Comparison of ENCODE assay signal across 8 mouse cellular contexts in genomic region chr4:133040241-133040904, GRCm38 (mm10). TPM values are rescaled to one million over a fixed set of nuclear protein-coding genes. Genes with fewer than 3 reads are reported as not detected.
DNase-seq lines count a peak whose midpoint lies in the region; ATAC-seq and TF ChIP-seq lines count a peak whose summit lies in the region.

No protein-coding gene starts in this region.

- no peaks in the 10 kb centered on the region for H3K9me3 ChIP-seq in forebrain, embryonic 10.5 days
- no peaks in the 10 kb centered on the region for H3K9me3 ChIP-seq in forebrain, embryonic 11.5 days (ENCODE audit: control insufficient read depth, low read length)
- H3K9me3 ChIP-seq in lung, embryonic 14.5 days (ENCODE audit: low read depth, low read length) = no peaks in the 10 kb centered on the region
- no peaks in the 10 kb centered on the region for H3K9me3 ChIP-seq in intestine, embryonic 16.5 days (ENCODE audit: control insufficient read depth, low read length)
- H3K9me3 ChIP-seq in neural tube, embryonic 15.5 days (replicated peaks) = no peaks in the 10 kb centered on the region

- H3K27ac ChIP-seq in forebrain, embryonic 10.5 days = peak overlapping the region; percentile 89; the same call in 1 of the 2 replicates
- H3K27ac ChIP-seq in forebrain, embryonic 11.5 days (ENCODE audit: low read depth, low read length) = no peak overlapping the region
- peak overlapping the region; percentile 97; the same call in 1 of the 2 replicates for H3K27ac ChIP-seq in lung, embryonic 14.5 days (ENCODE audit: low read depth)
- no peak overlapping the region for H3K27ac ChIP-seq in intestine, embryonic 16.5 days (ENCODE audit: low read length)
- H3K27ac ChIP-seq in neural tube, embryonic 15.5 days (replicated peaks) = no peak overlapping the region; the same call in 1 of the 2 replicates

- no peak for DNase-seq in forebrain, embryonic 10.5 days (ENCODE audit: extremely low spot score, low spot score)
- no peak for DNase-seq in forebrain, embryonic 11.5 days (ENCODE audit: low spot score)
- no peak for DNase-seq in lung, embryonic 14.5 days
- no peak for DNase-seq in lung, adult 18-20 months
- no peak for DNase-seq in left cerebral cortex, adult 18-20 months (ENCODE audit: low spot score in 2 of 2)
- DNase-seq in retina, postnatal 1 day = no peak

- no peak overlapping the region for H3K9ac ChIP-seq in forebrain, embryonic 11.5 days (ENCODE audit: low read length)
- peak overlapping the region; percentile 76 for H3K9ac ChIP-seq in lung, embryonic 14.5 days
- H3K9ac ChIP-seq in intestine, embryonic 16.5 days (ENCODE audit: low read depth, low read length) = no peak overlapping the region
- peak overlapping the region; percentile 7; the same call in 1 of the 2 replicates for H3K9ac ChIP-seq in neural tube, embryonic 15.5 days (replicated peaks)

- peaks cover 89% of the 10 kb centered on the region for H3K4me1 ChIP-seq in forebrain, embryonic 10.5 days
- peaks cover 52% of the 10 kb centered on the region for H3K4me1 ChIP-seq in forebrain, embryonic 11.5 days (replicated peaks; ENCODE audit: control insufficient read depth, insufficient read depth, low read length)
- peaks cover 70% of the 10 kb centered on the region for H3K4me1 ChIP-seq in lung, embryonic 14.5 days (ENCODE audit: insufficient read depth)
- H3K4me1 ChIP-seq in intestine, embryonic 16.5 days (ENCODE audit: control insufficient read depth, insufficient read depth, low read length) = peaks cover 68% of the 10 kb centered on the region
- peaks cover 90% of the 10 kb centered on the region for H3K4me1 ChIP-seq in neural tube, embryonic 15.5 days

- ATAC-seq in forebrain, embryonic 11.5 days (replicated peaks; ENCODE audit: low FRiP score) = no peak
- no peak for ATAC-seq in lung, embryonic 14.5 days (ENCODE audit: insufficient read depth)
- no peak for ATAC-seq in intestine, embryonic 16.5 days
- ATAC-seq in neural tube, embryonic 15.5 days (ENCODE audit: low FRiP score) = no peak

- 17% methylated on average over 14 of the region's 14 CpGs for WGBS in forebrain, embryonic 10.5 days
- 26% methylated on average over 14 of the region's 14 CpGs for WGBS in forebrain, embryonic 11.5 days
- WGBS in lung, embryonic 14.5 days = 44% methylated on average over 14 of the region's 14 CpGs
- WGBS in intestine, embryonic 16.5 days = 59% methylated on average over 14 of the region's 14 CpGs
- 41% methylated on average over 14 of the region's 14 CpGs for WGBS in neural tube, embryonic 15.5 days

- H3K4me2 ChIP-seq in forebrain, embryonic 11.5 days (ENCODE audit: low read depth, low read length, severe bottlenecking) = no peak overlapping the region
- peak overlapping the region; percentile 100 for H3K4me2 ChIP-seq in lung, embryonic 14.5 days
- peak overlapping the region; percentile 100 for H3K4me2 ChIP-seq in intestine, embryonic 16.5 days (ENCODE audit: low read depth, low read length)
- peak overlapping the region; percentile 99 for H3K4me2 ChIP-seq in neural tube, embryonic 15.5 days

- peak overlapping the region; percentile 72 for H3K4me3 ChIP-seq in forebrain, embryonic 10.5 days
- H3K4me3 ChIP-seq in forebrain, embryonic 11.5 days (ENCODE audit: low read depth, low read length) = no peak overlapping the region
- H3K4me3 ChIP-seq in lung, embryonic 14.5 days (ENCODE audit: low read depth, low read length) = peak overlapping the region; percentile 64
- peak overlapping the region; percentile 66 for H3K4me3 ChIP-seq in intestine, embryonic 16.5 days (ENCODE audit: low read length)
- H3K4me3 ChIP-seq in neural tube, embryonic 15.5 days (replicated peaks) = peak overlapping the region; percentile 53; the same call in 1 of the 2 replicates

- H3K36me3 ChIP-seq in forebrain, embryonic 10.5 days (replicated peaks) = no peaks in the 10 kb centered on the region
- no peaks in the 10 kb centered on the region for H3K36me3 ChIP-seq in forebrain, embryonic 11.5 days (ENCODE audit: control insufficient read depth, insufficient read depth, low read length)
- peaks cover 4% of the 10 kb centered on the region; the same call in 1 of the 2 replicates for H3K36me3 ChIP-seq in lung, embryonic 14.5 days (ENCODE audit: insufficient read depth)
- H3K36me3 ChIP-seq in intestine, embryonic 16.5 days (ENCODE audit: control insufficient read depth, insufficient read depth, low read length) = no peaks in the 10 kb centered on the region
- H3K36me3 ChIP-seq in neural tube, embryonic 15.5 days = no peaks in the 10 kb centered on the region

- TF ChIP-seq CTCF in lung, embryonic 14.5 days (IDR thresholded peaks at IDR 0.05; ENCODE audit: low read depth) = no peak

- peaks cover 74% of the 10 kb centered on the region for H3K27me3 ChIP-seq in forebrain, embryonic 10.5 days (ENCODE audit: poor library complexity, severe bottlenecking)
- peaks cover 24% of the 10 kb centered on the region for H3K27me3 ChIP-seq in forebrain, embryonic 11.5 days (ENCODE audit: control insufficient read depth, insufficient read depth, low read length)
- no peaks in the 10 kb centered on the region for H3K27me3 ChIP-seq in lung, embryonic 14.5 days (ENCODE audit: insufficient read depth, low read length)
- no peaks in the 10 kb centered on the region for H3K27me3 ChIP-seq in intestine, embryonic 16.5 days (replicated peaks; ENCODE audit: control insufficient read depth, insufficient read depth, low read length)
- H3K27me3 ChIP-seq in neural tube, embryonic 15.5 days (replicated peaks) = no peaks in the 10 kb centered on the region

RNA-seq across cellular contexts. Expression of gene Ahdc1, which starts 29.3 kb away (rescaled TPM):
- 5.8 and 7.4 TPM in 2 replicates for polyA plus RNA-seq in forebrain, embryonic 10.5 days (2016; fragmentation: Nextera tagmentation; extraction: Ambion mirVana)
- 5.5 and 7.5 TPM in 2 replicates for polyA plus RNA-seq in forebrain, embryonic 11.5 days (2014; fragmentation: Nextera tagmentation; extraction: Ambion mirVana)
- polyA plus RNA-seq in lung, embryonic 14.5 days (2014; fragmentation: Nextera tagmentation; extraction: Ambion mirVana) = 10.2 and 10.5 TPM in 2 replicates
- polyA plus RNA-seq in intestine, embryonic 16.5 days (2015; fragmentation: Nextera tagmentation; extraction: Ambion mirVana) = 5.3 and 5.7 TPM in 2 replicates
- polyA plus RNA-seq in neural tube, embryonic 15.5 days (2015; fragmentation: Nextera tagmentation; extraction: Ambion mirVana) = 11.0 TPM in 2 replicates
- 100 to 1,000 TPM; 108 to 121 TPM for total RNA-seq in left cerebral cortex, adult 18-20 months (2021)

Comparison
In these comparisons a context has a peak if more than half of its experiments do, and no peak if none do; other contexts are left out.
1. H3K27ac ChIP-seq: peak in forebrain, embryonic 10.5 days (single experiment) and lung, embryonic 14.5 days (single experiment); none in forebrain, embryonic 11.5 days (single experiment), intestine, embryonic 16.5 days (single experiment) and neural tube, embryonic 15.5 days (single experiment).
2. H3K9ac ChIP-seq: peak in lung, embryonic 14.5 days (single experiment) and neural tube, embryonic 15.5 days (single experiment); none in forebrain, embryonic 11.5 days (single experiment) and intestine, embryonic 16.5 days (single experiment).